Mouse (Mus musculus) retina, adult 2 months (tissue): ENCODE measurements at regions not wholly inside any gene's neighbourhood (a gene's known extent, or its start where the extent isn't known, plus 50 kb on each side); places are given as distances from the start of the nearest gene placed in this dataset.

Experiments used
- DNase-seq: peaks from one replicate; pipeline ENCODE4 v3.0.0-alpha.2; 2012; ENCODE audit warnings: low read depth, low spot score

GRCm38 (mm10) chr4:54282934-54283333 is 457.1 kb downstream of the Tmem38b start:
- no peak for DNase-seq

GRCm38 (mm10) chr4:54313804-54314203 is 488.0 kb downstream of the Tmem38b start:
- DNase-seq = no peak

- no peak for DNase-seq
Observed at GRCm38 (mm10) chr4:54324851-54325250, 499.0 kb downstream of the Tmem38b start.

- DNase-seq = no peak
Observed at GRCm38 (mm10) chr4:54328273-54328672, 502.4 kb downstream of the Tmem38b start.

- no peak for DNase-seq
Observed at GRCm38 (mm10) chr4:54328711-54329427, 503.0 kb downstream of the Tmem38b start.

GRCm38 (mm10) chr4:54330686-54331085 is 504.8 kb downstream of the Tmem38b start:
- no peak for DNase-seq

GRCm38 (mm10) chr4:54331588-54332211 is 505.9 kb downstream of the Tmem38b start:
- DNase-seq = no peak

- no peak for DNase-seq
Observed at GRCm38 (mm10) chr4:54332261-54332660, 506.4 kb downstream of the Tmem38b start.

GRCm38 (mm10) chr4:54338556-54338955 is 512.7 kb downstream of the Tmem38b start:
- DNase-seq = no peak

GRCm38 (mm10) chr4:54340106-54340505 is 514.3 kb downstream of the Tmem38b start:
- no peak for DNase-seq

- no peak for DNase-seq
Observed at GRCm38 (mm10) chr4:54353657-54354390, 528.0 kb downstream of the Tmem38b start.

- DNase-seq = no peak
Observed at GRCm38 (mm10) chr4:54354391-54354726, 528.5 kb downstream of the Tmem38b start.

- no peak for DNase-seq
Observed at GRCm38 (mm10) chr4:54355381-54356040, 529.7 kb downstream of the Tmem38b start.

GRCm38 (mm10) chr4:54356041-54356427 is 530.2 kb downstream of the Tmem38b start:
- no peak for DNase-seq

- DNase-seq = no peak
Observed at GRCm38 (mm10) chr4:54370909-54371308, 545.1 kb downstream of the Tmem38b start.

GRCm38 (mm10) chr4:54371418-54371957 is 545.6 kb downstream of the Tmem38b start:
- no peak for DNase-seq

GRCm38 (mm10) chr4:54373606-54374005 is 547.8 kb downstream of the Tmem38b start:
- DNase-seq = no peak

GRCm38 (mm10) chr4:54374457-54374856 is 548.6 kb downstream of the Tmem38b start:
- DNase-seq = no peak

- no peak for DNase-seq
Observed at GRCm38 (mm10) chr4:54387460-54387859, 557.4 kb upstream of the Zfp462 start.

- DNase-seq = no peak
Observed at GRCm38 (mm10) chr4:54391536-54392208, 553.2 kb upstream of the Zfp462 start.

- no peak for DNase-seq
Observed at GRCm38 (mm10) chr4:54406151-54406550, 538.7 kb upstream of the Zfp462 start.
